Mouse (Mus musculus): ENCODE data around the gene Tnr. TPM values are rescaled to one million over a fixed set of nuclear protein-coding genes. Genes with fewer than 3 reads are reported as not detected.

The Tnr gene
- polyA plus RNA-seq, 1 experiment = 0.13 TPM

GRCm38 (mm10) chr1:159645719-159646118 is 122.2 kb downstream of the Tnr start:
- Histone ChIP-seq H3K4me3 (ENCODE audit: control insufficient read depth, insufficient read depth, low read length) (no peak overlapping the region), H3K27ac (ENCODE audit: control insufficient read depth, insufficient read depth, low read length) (no peak overlapping the region), H3K4me1 (replicated peaks; ENCODE audit: control insufficient read depth, insufficient read depth, low read length) (no peaks in the 10 kb centered on the region), H3K27me3 (ENCODE audit: control insufficient read depth, insufficient read depth, low read length) (no peaks in the 10 kb centered on the region), H3K36me3 (ENCODE audit: control insufficient read depth, insufficient read depth, low read length) (no peaks in the 10 kb centered on the region)
- no peak for TF ChIP-seq POLR2A (IDR thresholded peaks at IDR 0.05; ENCODE audit: control insufficient read depth, extremely low read depth, insufficient read depth, low read length, poor library complexity)
- TF ChIP-seq CTCF (IDR thresholded peaks at IDR 0.05; ENCODE audit: borderline replicate concordance, control insufficient read depth, extremely low read depth, insufficient read depth, low read length, poor library complexity) = no peak
- no peak for DNase-seq
- WGBS = 95% methylated on average over 4 of the region's 4 CpGs

DNA sequence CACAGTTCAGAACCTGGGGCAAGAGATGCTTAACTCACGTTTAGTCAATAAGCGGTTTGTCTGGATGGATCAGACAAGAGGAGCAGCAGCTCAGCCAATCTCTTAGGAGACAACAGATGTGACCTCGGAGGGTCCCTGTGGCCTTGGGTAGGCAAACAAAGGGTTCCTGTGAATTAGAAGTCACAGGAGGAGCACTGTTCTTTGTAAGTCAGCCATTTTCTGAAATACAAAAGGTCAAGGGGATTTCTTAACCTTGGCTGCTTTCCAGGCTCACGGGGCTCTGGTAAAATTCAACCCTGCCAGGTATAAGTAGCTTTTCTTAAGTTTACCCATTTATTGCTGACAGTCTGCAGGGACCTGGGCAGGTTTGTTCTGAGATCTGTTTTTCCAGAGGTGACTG is 126.9 kb downstream of the Tnr start:
- 80% methylated on average over 4 of the region's 4 CpGs for WGBS
- Histone ChIP-seq H3K27ac (ENCODE audit: control insufficient read depth, insufficient read depth, low read length) (no peak overlapping the region), H3K27me3 (ENCODE audit: control insufficient read depth, insufficient read depth, low read length) (no peaks in the 10 kb centered on the region), H3K4me1 (replicated peaks; ENCODE audit: control insufficient read depth, insufficient read depth, low read length) (no peaks in the 10 kb centered on the region), H3K4me3 (ENCODE audit: control insufficient read depth, insufficient read depth, low read length) (no peak overlapping the region), H3K36me3 (ENCODE audit: control insufficient read depth, insufficient read depth, low read length) (no peaks in the 10 kb centered on the region)
- no peak for DNase-seq
- no peak for TF ChIP-seq POLR2A (IDR thresholded peaks at IDR 0.05; ENCODE audit: control insufficient read depth, extremely low read depth, insufficient read depth, low read length, poor library complexity)
- no peak for TF ChIP-seq CTCF (IDR thresholded peaks at IDR 0.05; ENCODE audit: borderline replicate concordance, control insufficient read depth, extremely low read depth, insufficient read depth, low read length, poor library complexity)

GRCm38 (mm10) chr1:159655241-159655640 is 131.7 kb downstream of the Tnr start:
- 83% methylated on average over 3 of the region's 3 CpGs for WGBS
- TF ChIP-seq CTCF (IDR thresholded peaks at IDR 0.05; ENCODE audit: borderline replicate concordance, control insufficient read depth, extremely low read depth, insufficient read depth, low read length, poor library complexity) (no peak), POLR2A (IDR thresholded peaks at IDR 0.05; ENCODE audit: control insufficient read depth, extremely low read depth, insufficient read depth, low read length, poor library complexity) (no peak)

GRCm38 (mm10) chr1:159657856-159658542 is 134.4 kb downstream of the Tnr start:
- no peaks in the 10 kb centered on the region for H3K36me3 ChIP-seq (ENCODE audit: control insufficient read depth, insufficient read depth, low read length)
- H3K4me1 ChIP-seq (replicated peaks; ENCODE audit: control insufficient read depth, insufficient read depth, low read length) = no peaks in the 10 kb centered on the region
- DNase-seq = no peak
- no peak overlapping the region for H3K4me3 ChIP-seq (ENCODE audit: control insufficient read depth, insufficient read depth, low read length)
- WGBS = 73% methylated on average over 11 of the region's 11 CpGs
- H3K27ac ChIP-seq (ENCODE audit: control insufficient read depth, insufficient read depth, low read length) = no peak overlapping the region
- no peaks in the 10 kb centered on the region for H3K27me3 ChIP-seq (ENCODE audit: control insufficient read depth, insufficient read depth, low read length)
- no peak for TF ChIP-seq POLR2A (IDR thresholded peaks at IDR 0.05; ENCODE audit: control insufficient read depth, extremely low read depth, insufficient read depth, low read length, poor library complexity)

More at GRCm38 (mm10) chr1:159655241-159655640, 131.7 kb downstream of the Tnr start:
- no peak for DNase-seq
- H3K36me3 ChIP-seq (ENCODE audit: control insufficient read depth, insufficient read depth, low read length) = no peaks in the 10 kb centered on the region
- H3K4me3 ChIP-seq (ENCODE audit: control insufficient read depth, insufficient read depth, low read length) = no peak overlapping the region
- no peak overlapping the region for H3K27ac ChIP-seq (ENCODE audit: control insufficient read depth, insufficient read depth, low read length)
- H3K4me1 ChIP-seq (replicated peaks; ENCODE audit: control insufficient read depth, insufficient read depth, low read length) = no peaks in the 10 kb centered on the region
- H3K27me3 ChIP-seq (ENCODE audit: control insufficient read depth, insufficient read depth, low read length) = no peaks in the 10 kb centered on the region

- Histone ChIP-seq H3K4me1 (replicated peaks; ENCODE audit: control insufficient read depth, insufficient read depth, low read length) (no peaks in the 10 kb centered on the region), H3K4me3 (ENCODE audit: control insufficient read depth, insufficient read depth, low read length) (no peak overlapping the region), H3K27ac (ENCODE audit: control insufficient read depth, insufficient read depth, low read length) (no peak overlapping the region), H3K36me3 (ENCODE audit: control insufficient read depth, insufficient read depth, low read length) (no peaks in the 10 kb centered on the region), H3K27me3 (ENCODE audit: control insufficient read depth, insufficient read depth, low read length) (no peaks in the 10 kb centered on the region)
- DNase-seq = no peak
- TF ChIP-seq CTCF (IDR thresholded peaks at IDR 0.05; ENCODE audit: borderline replicate concordance, control insufficient read depth, extremely low read depth, insufficient read depth, low read length, poor library complexity) = no peak
- TF ChIP-seq POLR2A (IDR thresholded peaks at IDR 0.05; ENCODE audit: control insufficient read depth, extremely low read depth, insufficient read depth, low read length, poor library complexity) = no peak
- WGBS = 69% methylated on average over 6 of the region's 6 CpGs
Measured at GRCm38 (mm10) chr1:159660620-159661501, 137.3 kb downstream of the Tnr start.

DNA sequence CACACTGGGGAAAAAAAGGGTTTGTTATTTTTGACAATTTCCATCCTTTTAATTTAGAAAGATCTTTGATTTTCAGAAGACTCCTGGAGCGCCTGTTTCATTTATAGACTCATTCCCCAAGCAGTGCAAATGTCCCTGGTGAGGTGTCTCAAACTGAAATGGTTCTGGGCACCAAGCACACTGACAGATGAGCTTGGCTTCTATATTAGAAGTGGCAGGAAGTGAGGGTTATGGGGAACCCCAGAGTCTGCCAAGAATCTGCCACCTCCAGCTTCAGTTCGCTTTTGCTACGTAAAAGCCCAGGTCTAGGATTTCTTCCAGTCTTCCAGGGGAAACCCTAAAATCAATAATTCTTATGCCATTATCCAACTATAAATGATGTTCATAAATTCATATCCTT is 140.9 kb downstream of the Tnr start:
- TF ChIP-seq POLR2A (IDR thresholded peaks at IDR 0.05; ENCODE audit: control insufficient read depth, extremely low read depth, insufficient read depth, low read length, poor library complexity) (no peak), CTCF (IDR thresholded peaks at IDR 0.05; ENCODE audit: borderline replicate concordance, control insufficient read depth, extremely low read depth, insufficient read depth, low read length, poor library complexity) (no peak)
- Histone ChIP-seq H3K4me3 (ENCODE audit: control insufficient read depth, insufficient read depth, low read length) (no peak overlapping the region), H3K27me3 (ENCODE audit: control insufficient read depth, insufficient read depth, low read length) (no peaks in the 10 kb centered on the region), H3K4me1 (replicated peaks; ENCODE audit: control insufficient read depth, insufficient read depth, low read length) (no peaks in the 10 kb centered on the region), H3K27ac (ENCODE audit: control insufficient read depth, insufficient read depth, low read length) (no peak overlapping the region), H3K36me3 (ENCODE audit: control insufficient read depth, insufficient read depth, low read length) (no peaks in the 10 kb centered on the region)
- WGBS = 64% methylated on average over 3 of the region's 3 CpGs
- DNase-seq = no peak
